Mouse (Mus musculus): ENCODE results near the gene Gpr27. TPM values are rescaled to one million over a fixed set of nuclear protein-coding genes. Genes with fewer than 3 reads are reported as not detected.

Gpr27 gene
- polyA plus RNA-seq, 1 experiment from 2014 or later = 23.6 TPM

DNA sequence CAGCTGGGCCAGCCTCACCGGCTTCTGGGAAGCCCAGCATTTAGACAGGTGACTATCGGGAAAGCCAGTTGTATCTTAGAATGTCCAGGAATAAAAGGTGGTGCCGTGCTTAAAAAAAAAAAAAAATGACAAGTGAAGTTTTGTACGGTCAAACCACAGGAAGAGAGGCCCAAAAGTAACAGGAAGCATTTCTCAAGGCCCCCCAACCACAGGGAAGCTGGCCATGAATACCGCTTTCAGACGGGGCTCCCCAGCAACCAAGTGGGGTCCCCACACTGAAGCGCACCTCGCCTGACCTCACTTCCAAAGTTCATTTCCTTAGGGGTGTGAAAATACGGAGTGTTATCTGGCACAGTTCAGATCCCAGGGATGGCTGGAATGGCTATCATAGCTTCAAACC, 28.6 kb downstream of the Gpr27 start:
- H3K4me2 ChIP-seq (ENCODE audit: low read length) = no peak overlapping the region
- DNase-seq (no peak), ATAC-seq (ENCODE audit: low FRiP score, low TSS enrichment) (no peak)
- no peak overlapping the region for H3K9ac ChIP-seq (replicated peaks; ENCODE audit: low read length)
- peaks cover 14% of the 10 kb centered on the region for H3K27me3 ChIP-seq (ENCODE audit: control insufficient read depth, insufficient read depth, low read length)
- peaks cover 1% of the 10 kb centered on the region; the same call in 1 of the 2 replicates for H3K4me1 ChIP-seq (ENCODE audit: control insufficient read depth, insufficient read depth, low read length)
- no peaks in the 10 kb centered on the region for H3K9me3 ChIP-seq (ENCODE audit: control insufficient read depth, low read length)
- H3K4me3 ChIP-seq (replicated peaks; ENCODE audit: low read depth, low read length) = no peak overlapping the region
- no peaks in the 10 kb centered on the region for H3K36me3 ChIP-seq (ENCODE audit: control insufficient read depth, insufficient read depth, low read length)
- 89% methylated on average over 9 of the region's 9 CpGs for WGBS
- H3K27ac ChIP-seq (replicated peaks; ENCODE audit: low read depth, low read length) = no peak overlapping the region

DNA sequence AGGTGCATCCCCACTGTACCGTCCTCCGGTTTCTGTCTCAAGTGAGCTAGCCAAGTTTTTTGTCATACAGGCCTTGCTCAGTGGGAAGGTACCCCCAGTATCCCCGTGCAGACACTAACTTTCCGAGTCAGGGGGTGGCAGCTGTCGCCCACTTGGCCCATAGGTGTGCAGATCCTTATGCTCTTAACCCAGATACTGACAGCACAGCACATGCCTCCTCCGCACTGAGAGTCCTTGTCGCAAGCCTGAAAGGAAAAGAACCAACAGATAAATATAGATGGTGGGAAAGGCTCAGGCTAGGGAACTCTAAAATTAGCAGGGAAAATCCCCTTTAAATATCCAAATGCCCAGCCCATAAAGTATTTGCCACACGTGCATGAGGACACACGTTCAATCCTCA, 29.9 kb downstream of the Gpr27 start:
- ATAC-seq (ENCODE audit: low FRiP score, low TSS enrichment) (no peak), DNase-seq (no peak)
- WGBS = 89% methylated on average over 9 of the region's 9 CpGs
- no peaks in the 10 kb centered on the region for H3K9me3 ChIP-seq (ENCODE audit: control insufficient read depth, low read length)
- peaks cover 9% of the 10 kb centered on the region for H3K4me1 ChIP-seq (ENCODE audit: control insufficient read depth, insufficient read depth, low read length)
- H3K27ac ChIP-seq (replicated peaks; ENCODE audit: low read depth, low read length) = no peak overlapping the region
- no peak overlapping the region for H3K9ac ChIP-seq (replicated peaks; ENCODE audit: low read length)
- H3K27me3 ChIP-seq (ENCODE audit: control insufficient read depth, insufficient read depth, low read length) = peaks cover 27% of the 10 kb centered on the region
- H3K36me3 ChIP-seq (ENCODE audit: control insufficient read depth, insufficient read depth, low read length) = no peaks in the 10 kb centered on the region
- no peak overlapping the region for H3K4me3 ChIP-seq (replicated peaks; ENCODE audit: low read depth, low read length)
- H3K4me2 ChIP-seq (ENCODE audit: low read length) = no peak overlapping the region

DNA sequence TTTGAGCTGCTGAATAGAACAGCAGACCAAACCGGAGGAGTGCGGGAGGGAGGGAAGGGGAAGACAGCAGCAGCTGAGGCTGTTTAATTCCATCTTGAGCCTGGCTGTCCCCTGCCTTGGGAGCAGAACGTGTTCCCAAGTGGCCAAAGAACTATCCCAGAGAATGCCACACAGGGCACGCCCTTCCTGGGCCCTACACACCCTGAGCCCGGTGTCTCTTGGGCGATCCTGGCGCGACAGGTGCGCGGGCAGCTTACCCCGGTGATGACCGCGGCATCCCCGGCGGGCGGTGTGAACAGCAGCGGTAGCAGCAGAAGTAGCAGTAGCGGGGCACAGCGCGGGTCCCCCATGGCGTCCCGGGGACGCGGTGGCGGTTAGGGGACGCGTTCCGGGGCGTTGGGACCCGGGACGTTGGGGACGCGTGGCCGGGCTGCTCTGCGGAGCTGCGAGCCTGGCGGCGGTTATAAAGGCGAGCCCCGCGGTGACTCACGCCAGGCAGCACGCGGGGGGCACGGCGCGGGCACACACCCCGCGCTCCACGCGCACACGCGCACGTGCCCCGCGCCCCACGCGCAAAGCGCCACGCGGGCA, 33.6 kb downstream of the Gpr27 start, which contains the start of gene Prok2:
Gene Prok2 (minus strand): TSS at position 422 of the 591 bp plus-strand sequence.
- WGBS = under 1% methylated on average over 61 of the region's 61 CpGs

DNA sequence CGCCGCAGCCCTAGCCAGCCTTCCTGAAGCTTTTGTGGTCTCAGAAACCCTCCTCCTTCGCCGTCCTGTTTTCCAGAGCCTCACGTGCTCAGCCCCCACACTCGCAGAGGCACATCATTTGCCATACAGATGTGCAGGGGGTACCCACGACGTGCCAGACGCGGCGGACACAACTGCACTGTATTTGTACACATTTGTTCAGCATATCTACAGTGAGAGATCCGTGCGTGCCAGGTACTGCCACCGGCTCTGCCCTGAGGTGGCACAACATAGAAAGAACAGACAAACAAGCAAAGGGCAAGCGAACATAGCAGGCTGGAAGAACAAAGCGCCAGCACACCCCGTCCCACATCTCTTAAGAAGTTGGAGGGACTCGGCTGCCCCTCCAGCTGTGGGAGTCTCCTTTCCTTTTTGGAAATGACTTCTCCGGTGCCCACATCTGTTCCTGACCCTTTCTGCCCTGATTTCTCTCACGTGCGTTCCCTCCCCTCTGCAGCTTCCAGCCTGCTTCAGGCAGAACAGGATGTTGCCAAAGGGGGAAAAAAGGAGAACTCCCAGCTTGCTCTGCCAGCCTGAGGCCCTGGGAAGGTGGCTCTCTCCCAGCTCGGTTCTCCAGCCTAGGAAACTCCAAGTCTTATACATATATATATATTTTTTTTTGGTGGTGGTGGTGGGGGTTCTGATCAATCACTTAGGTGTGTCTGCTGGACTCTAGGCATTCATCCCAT, 34.3 kb downstream of the Gpr27 start:
- Histone ChIP-seq H3K4me3 (replicated peaks; ENCODE audit: low read depth, low read length) (peak overlapping the region; percentile 53), H3K27me3 (ENCODE audit: control insufficient read depth, insufficient read depth, low read length) (peaks cover 33% of the 10 kb centered on the region), H3K4me1 (ENCODE audit: control insufficient read depth, insufficient read depth, low read length) (peaks cover 9% of the 10 kb centered on the region), H3K4me2 (ENCODE audit: low read length) (peak overlapping the region; percentile 98), H3K9me3 (ENCODE audit: control insufficient read depth, low read length) (no peaks in the 10 kb centered on the region), H3K9ac (replicated peaks; ENCODE audit: low read length) (peak overlapping the region; percentile 54), H3K27ac (replicated peaks; ENCODE audit: low read depth, low read length) (no peak overlapping the region), H3K36me3 (ENCODE audit: control insufficient read depth, insufficient read depth, low read length) (no peaks in the 10 kb centered on the region)
- 4% methylated on average over 22 of the region's 22 CpGs for WGBS
- DNase-seq (peak; percentile 23), ATAC-seq (ENCODE audit: low FRiP score, low TSS enrichment) (no peak)

More for the DNA sequence above, 33.6 kb downstream of the Gpr27 start, which contains the start of gene Prok2:
- H3K4me3 ChIP-seq (replicated peaks; ENCODE audit: low read depth, low read length) = peak within 1 kb of the TSS; percentile 53
- H3K36me3 ChIP-seq (ENCODE audit: control insufficient read depth, insufficient read depth, low read length) = no peaks in the 10 kb centered on the region
- peaks cover 33% of the 10 kb centered on the region for H3K27me3 ChIP-seq (ENCODE audit: control insufficient read depth, insufficient read depth, low read length)
- H3K9ac ChIP-seq (replicated peaks; ENCODE audit: low read length) = peak within 1 kb of the TSS; percentile 54
- ATAC-seq (ENCODE audit: low FRiP score, low TSS enrichment) (no peak), DNase-seq (peak; percentile 59)
- peaks cover 9% of the 10 kb centered on the region for H3K4me1 ChIP-seq (ENCODE audit: control insufficient read depth, insufficient read depth, low read length)
- H3K4me2 ChIP-seq (ENCODE audit: low read length) = peak within 1 kb of the TSS; percentile 98
- H3K27ac ChIP-seq (replicated peaks; ENCODE audit: low read depth, low read length) = no peak within 1 kb of the TSS
- no peaks in the 10 kb centered on the region for H3K9me3 ChIP-seq (ENCODE audit: control insufficient read depth, low read length)

DNA sequence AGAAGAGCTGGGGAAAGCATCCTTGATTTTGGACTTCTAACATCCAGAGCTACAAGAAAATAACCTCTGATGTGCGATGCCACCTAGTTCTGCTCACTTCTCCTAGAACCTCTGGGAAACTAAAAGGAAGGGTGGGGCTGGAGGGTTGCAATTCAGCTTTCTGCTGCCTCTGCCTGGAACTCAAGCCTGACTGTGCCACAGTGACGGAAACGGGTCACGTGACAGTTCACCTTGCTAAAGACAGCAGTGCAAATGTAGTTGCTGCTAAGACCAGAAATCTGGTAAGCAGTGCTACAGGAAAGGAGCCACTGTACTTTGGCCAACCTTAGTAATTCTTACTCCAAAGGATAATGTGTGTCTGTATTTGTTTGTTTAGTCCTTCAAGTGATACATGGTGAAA, 37.4 kb downstream of the Gpr27 start:
- Histone ChIP-seq H3K4me2 (ENCODE audit: low read length) (no peak overlapping the region), H3K36me3 (ENCODE audit: control insufficient read depth, insufficient read depth, low read length) (no peaks in the 10 kb centered on the region), H3K27ac (replicated peaks; ENCODE audit: low read depth, low read length) (no peak overlapping the region), H3K9ac (replicated peaks; ENCODE audit: low read length) (no peak overlapping the region), H3K4me3 (replicated peaks; ENCODE audit: low read depth, low read length) (no peak overlapping the region), H3K27me3 (ENCODE audit: control insufficient read depth, insufficient read depth, low read length) (peaks cover 31% of the 10 kb centered on the region), H3K9me3 (ENCODE audit: control insufficient read depth, low read length) (no peaks in the 10 kb centered on the region), H3K4me1 (ENCODE audit: control insufficient read depth, insufficient read depth, low read length) (peaks cover 9% of the 10 kb centered on the region)
- DNase-seq (no peak), ATAC-seq (ENCODE audit: low FRiP score, low TSS enrichment) (no peak)
- WGBS = 92% methylated on average over 4 of the region's 4 CpGs

DNA sequence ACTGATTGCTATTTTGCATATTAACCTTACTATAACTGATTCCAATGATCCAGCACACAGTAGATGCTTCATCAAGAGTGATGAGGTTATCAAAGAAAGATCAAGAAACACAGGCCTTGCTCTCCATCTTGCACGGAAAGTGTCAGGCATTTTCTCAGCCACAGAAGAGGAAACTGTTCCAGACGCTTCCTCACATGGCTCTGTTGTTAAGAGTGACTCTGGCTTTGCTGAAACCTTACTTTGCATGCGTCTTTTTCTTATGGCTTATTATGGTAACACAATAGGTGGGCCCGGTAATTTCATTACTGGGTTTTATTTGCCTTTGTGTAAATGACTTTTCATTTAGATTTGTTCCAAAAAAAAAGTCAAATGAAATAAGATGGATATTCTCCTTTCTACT, 39.4 kb downstream of the Gpr27 start:
- Histone ChIP-seq H3K9me3 (ENCODE audit: control insufficient read depth, low read length) (no peaks in the 10 kb centered on the region), H3K27me3 (ENCODE audit: control insufficient read depth, insufficient read depth, low read length) (peaks cover 11% of the 10 kb centered on the region; the same call in 1 of the 2 replicates), H3K4me1 (ENCODE audit: control insufficient read depth, insufficient read depth, low read length) (no peaks in the 10 kb centered on the region), H3K36me3 (ENCODE audit: control insufficient read depth, insufficient read depth, low read length) (no peaks in the 10 kb centered on the region), H3K9ac (replicated peaks; ENCODE audit: low read length) (no peak overlapping the region), H3K27ac (replicated peaks; ENCODE audit: low read depth, low read length) (no peak overlapping the region), H3K4me3 (replicated peaks; ENCODE audit: low read depth, low read length) (no peak overlapping the region), H3K4me2 (ENCODE audit: low read length) (no peak overlapping the region)
- 75% methylated on average over 4 of the region's 4 CpGs for WGBS
- ATAC-seq (ENCODE audit: low FRiP score, low TSS enrichment) (no peak), DNase-seq (no peak)

DNA sequence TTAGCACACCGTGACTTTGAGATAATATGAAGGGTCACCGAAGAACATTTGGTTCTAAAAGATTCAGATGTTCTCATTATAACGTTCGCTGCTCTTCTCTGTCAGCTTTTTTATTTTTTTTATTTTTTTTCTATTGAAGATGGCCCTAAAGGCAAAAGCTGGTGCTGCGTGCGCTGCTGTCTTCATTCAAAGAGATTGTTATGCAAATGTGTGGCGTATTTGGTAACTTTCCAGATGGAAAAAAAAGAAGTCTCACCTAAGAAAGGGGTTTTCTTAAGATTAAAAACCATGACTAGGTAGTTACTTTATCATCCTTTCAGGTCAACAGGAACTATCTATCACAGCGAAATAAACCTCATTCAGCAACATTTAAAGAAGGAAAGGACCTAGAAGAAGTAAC, 40.2 kb downstream of the Gpr27 start:
- WGBS = 52% methylated on average over 8 of the region's 8 CpGs
- Histone ChIP-seq H3K4me2 (ENCODE audit: low read length) (no peak overlapping the region), H3K4me3 (replicated peaks; ENCODE audit: low read depth, low read length) (no peak overlapping the region), H3K27me3 (ENCODE audit: control insufficient read depth, insufficient read depth, low read length) (peaks cover 3% of the 10 kb centered on the region; the same call in 1 of the 2 replicates), H3K36me3 (ENCODE audit: control insufficient read depth, insufficient read depth, low read length) (no peaks in the 10 kb centered on the region), H3K4me1 (ENCODE audit: control insufficient read depth, insufficient read depth, low read length) (no peaks in the 10 kb centered on the region), H3K9me3 (ENCODE audit: control insufficient read depth, low read length) (no peaks in the 10 kb centered on the region), H3K9ac (replicated peaks; ENCODE audit: low read length) (no peak overlapping the region), H3K27ac (replicated peaks; ENCODE audit: low read depth, low read length) (no peak overlapping the region)
- ATAC-seq (ENCODE audit: low FRiP score, low TSS enrichment) (no peak), DNase-seq (peak; percentile 36)

DNA sequence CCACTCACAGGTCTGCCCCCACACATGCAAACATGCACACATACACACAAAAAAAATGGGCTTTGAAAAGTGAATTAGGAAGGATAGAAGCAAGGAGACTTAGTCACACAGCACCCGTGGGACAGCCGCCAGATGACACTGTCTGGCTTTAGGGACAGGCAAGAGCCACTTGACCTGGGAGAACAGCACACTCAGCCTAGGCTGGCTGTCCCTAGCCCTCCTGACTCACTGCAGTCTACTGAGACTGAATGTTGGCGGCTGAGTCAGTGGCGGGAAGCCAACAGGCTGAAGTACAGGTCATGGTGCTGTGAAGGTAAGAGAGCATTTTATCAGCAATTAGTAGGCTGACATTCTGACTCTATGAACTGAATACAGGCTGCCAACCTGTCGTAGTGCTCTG, 42.2 kb downstream of the Gpr27 start:
- no peaks in the 10 kb centered on the region for H3K36me3 ChIP-seq (ENCODE audit: control insufficient read depth, insufficient read depth, low read length)
- no peak overlapping the region for H3K9ac ChIP-seq (replicated peaks; ENCODE audit: low read length)
- no peaks in the 10 kb centered on the region for H3K27me3 ChIP-seq (ENCODE audit: control insufficient read depth, insufficient read depth, low read length)
- no peaks in the 10 kb centered on the region for H3K9me3 ChIP-seq (ENCODE audit: control insufficient read depth, low read length)
- H3K27ac ChIP-seq (replicated peaks; ENCODE audit: low read depth, low read length) = no peak overlapping the region
- 80% methylated on average over 5 of the region's 5 CpGs for WGBS
- no peak overlapping the region for H3K4me3 ChIP-seq (replicated peaks; ENCODE audit: low read depth, low read length)
- ATAC-seq (ENCODE audit: low FRiP score, low TSS enrichment) = no peak
- no peak overlapping the region for H3K4me2 ChIP-seq (ENCODE audit: low read length)
- no peaks in the 10 kb centered on the region for H3K4me1 ChIP-seq (ENCODE audit: control insufficient read depth, insufficient read depth, low read length)
- DNase-seq = no peak

DNA sequence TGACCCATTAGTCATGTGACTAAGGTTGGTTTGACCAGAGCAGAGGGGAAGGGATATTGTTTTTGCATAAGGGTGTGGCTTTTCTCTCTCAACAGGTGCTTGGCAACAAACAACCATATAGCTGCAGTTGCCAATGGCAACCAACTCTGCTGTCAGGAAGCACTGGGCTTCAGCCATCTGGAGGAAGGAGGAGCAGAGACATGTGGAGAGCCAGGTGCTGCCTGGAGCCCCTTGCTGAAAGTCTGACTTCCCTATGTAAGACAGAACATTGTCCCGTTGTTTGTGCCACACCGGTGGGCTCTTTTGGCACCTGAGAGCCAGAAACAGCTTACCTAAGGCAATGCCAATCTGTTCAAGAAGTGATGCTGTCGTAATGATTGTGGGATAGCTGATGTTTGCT, 50.4 kb downstream of the Gpr27 start:
- no peak for ATAC-seq (ENCODE audit: low FRiP score, low TSS enrichment)
- WGBS = 74% methylated on average over 3 of the region's 3 CpGs

More for the DNA sequence above, 50.4 kb downstream of the Gpr27 start:
- Histone ChIP-seq H3K4me3 (replicated peaks; ENCODE audit: low read depth, low read length) (no peak overlapping the region), H3K36me3 (ENCODE audit: control insufficient read depth, insufficient read depth, low read length) (no peaks in the 10 kb centered on the region), H3K9ac (replicated peaks; ENCODE audit: low read length) (no peak overlapping the region), H3K9me3 (ENCODE audit: control insufficient read depth, low read length) (no peaks in the 10 kb centered on the region), H3K4me1 (ENCODE audit: control insufficient read depth, insufficient read depth, low read length) (no peaks in the 10 kb centered on the region), H3K27ac (replicated peaks; ENCODE audit: low read depth, low read length) (no peak overlapping the region), H3K27me3 (ENCODE audit: control insufficient read depth, insufficient read depth, low read length) (no peaks in the 10 kb centered on the region), H3K4me2 (ENCODE audit: low read length) (no peak overlapping the region)
- DNase-seq = peak; percentile 31

Measured in midbrain, embryonic 14.5 days (tissue).